Comparison of ENCODE assay signal across 8 mouse cellular contexts in genomic region chr4:117770935-117771334, GRCm38 (mm10). TPM values are rescaled to one million over a fixed set of nuclear protein-coding genes. Genes with fewer than 3 reads are reported as not detected.
DNase-seq lines count a peak whose midpoint lies in the region; ATAC-seq and TF ChIP-seq lines count a peak whose summit lies in the region.
"Had no signal": no experiment of that assay in that cellular context is flagged by ENCODE, and none has a peak within 500 bp of the region (broad histone marks: within the 10 kb centered on the region; RNA-seq: fewer than 3 reads in every experiment).

No protein-coding gene starts in this region.

- dilution Hi-C loops in CH12.LX (cut with MboI; ENCODE audit: extremely low pct_ligation_motif_present, extremely low pct_unique_long_range_greater_than_20kb, low sequenced_read_pairs): no loop called here

- ATAC-seq in limb, embryonic 14.5 days (ENCODE audit: low FRiP score, low read depth): no peak

- TF ChIP-seq POLR2A in CH12.LX (IDR thresholded peaks at IDR 0.05; ENCODE audit: low read depth, low read length): no peak
- no peak for TF ChIP-seq POLR2A in limb, embryonic 14.5 days (IDR thresholded peaks at IDR 0.05; ENCODE audit: borderline replicate concordance, extremely low read depth, insufficient read depth, insufficient read length)

- H3K79me2 ChIP-seq in CH12.LX (replicated peaks; ENCODE audit: control insufficient read depth, extremely low read depth, insufficient read depth, poor library complexity, severe bottlenecking): no peaks in the 10 kb centered on the region

- peak; percentile 73 for TF ChIP-seq RAD21 in CH12.LX (IDR thresholded peaks at IDR 0.05; ENCODE audit: low read depth, low read length)

- H3K27me3 ChIP-seq in CH12.LX (replicated peaks): no peaks in the 10 kb centered on the region
- no peaks in the 10 kb centered on the region for H3K27me3 ChIP-seq in limb, embryonic 14.5 days (ENCODE audit: control insufficient read depth, insufficient read depth, low read length)
- H3K27me3 ChIP-seq: heart, embryonic 15.5 days had no signal

- H3K4me3 ChIP-seq in CH12.LX (replicated peaks in 1 of 3; ENCODE audit: low read depth in 2 of 3, low read length in 2 of 3, poor library complexity in 1 of 3): no peak overlapping the region
- no peak overlapping the region for H3K4me3 ChIP-seq in limb, embryonic 14.5 days (replicated peaks; ENCODE audit: low read length)
- H3K4me3 ChIP-seq: heart, embryonic 15.5 days had no signal

- H3K4me2 ChIP-seq in CH12.LX (ENCODE audit: insufficient read depth, low read depth, poor library complexity, severe bottlenecking): no peak overlapping the region
- H3K4me2 ChIP-seq in limb, embryonic 14.5 days (replicated peaks; ENCODE audit: low read depth, low read length, severe bottlenecking): no peak overlapping the region
- H3K4me2 ChIP-seq: heart, embryonic 15.5 days had no signal

- H3K4me1 ChIP-seq in CH12.LX (ENCODE audit: control insufficient read depth in 1 of 2, insufficient read depth in 2 of 2): peaks cover 0 to 4% of the 10 kb centered on the region in 2 experiments; a peak in 1 of 4 replicates
- H3K4me1 ChIP-seq in limb, embryonic 14.5 days (ENCODE audit: control insufficient read depth, insufficient read depth, low read length): no peaks in the 10 kb centered on the region
- H3K4me1 ChIP-seq: heart, embryonic 15.5 days had no signal

- DNase-seq in CH12.LX (ENCODE audit: extremely low read depth) (peak; percentile 71), MN1 (ENCODE audit: low spot score) (peak; percentile 42)
- peak; percentile 47 for DNase-seq in cerebellum, adult 8-10 months
- peak; percentile 73 to 92 for DNase-seq in frontal cortex, postnatal 36 days (ENCODE audit: low spot score in 2 of 2)
- DNase-seq in kidney, postnatal 10 days: peak; percentile 80
- peak; percentile 87 for DNase-seq in limb, embryonic 14.5 days (ENCODE audit: low spot score)
- DNase-seq in retina, postnatal 7 days (ENCODE audit: low read depth, low spot score): peak; percentile 51

- H3K9me3 ChIP-seq in CH12.LX (replicated peaks; ENCODE audit: low read length): no peaks in the 10 kb centered on the region
- no peaks in the 10 kb centered on the region for H3K9me3 ChIP-seq in limb, embryonic 14.5 days (ENCODE audit: control insufficient read depth, low read length)
- H3K9me3 ChIP-seq: heart, embryonic 15.5 days had no signal

- TF ChIP-seq EP300 in CH12.LX (IDR thresholded peaks at IDR 0.05; ENCODE audit: low read length): no peak

- H3K9ac ChIP-seq in CH12.LX (ENCODE audit: insufficient read depth, low read depth): no peak overlapping the region
- H3K9ac ChIP-seq in limb, embryonic 14.5 days (ENCODE audit: low read depth, low read length, severe bottlenecking): no peak overlapping the region
- H3K9ac ChIP-seq: heart, embryonic 15.5 days had no signal

- H3K36me3 ChIP-seq in CH12.LX (replicated peaks in 1 of 2; ENCODE audit: control insufficient read depth in 1 of 2, insufficient read depth in 1 of 2, low read length in 1 of 2): no peaks in the 10 kb centered on the region
- H3K36me3 ChIP-seq in limb, embryonic 14.5 days (ENCODE audit: control insufficient read depth, insufficient read depth, low read length): no peaks in the 10 kb centered on the region
- H3K36me3 ChIP-seq: heart, embryonic 15.5 days had no signal

- H3K27ac ChIP-seq in CH12.LX (ENCODE audit: insufficient read depth, low read depth): no peak overlapping the region
- no peak overlapping the region for H3K27ac ChIP-seq in limb, embryonic 14.5 days (replicated peaks; ENCODE audit: low read depth, low read length)
- H3K27ac ChIP-seq: heart, embryonic 15.5 days had no signal

- WGBS in limb, embryonic 14.5 days: 18% methylated on average over 5 of the region's 5 CpGs

- in situ Hi-C loops in CH12.LX (cut with MboI; ENCODE audit: low pct_ligation_motif_present, low pct_unique_long_range_greater_than_20kb, low sequenced_read_pairs): loop anchor here (10.0 kb wide), 1 partner anchor 56 kb away; no protein-coding TSS in a partner anchor

- TF ChIP-seq CTCF in CH12.LX (conservative IDR thresholded peaks at IDR 0.05 in 1 of 2, IDR thresholded peaks at IDR 0.05 in 1 of 2; ENCODE audit: low read depth in 2 of 2, low read length in 2 of 2): peak; percentile 35 to 77; a peak in 3 of 4 replicates

TF ChIP-seq in CH12.LX, 34 proteins besides CTCF, POLR2A, EP300 and RAD21:
- TF ChIP-seq BHLHE40 (IDR thresholded peaks at IDR 0.05; ENCODE audit: low read depth, low read length) (no peak), SMC3 (IDR thresholded peaks at IDR 0.05; ENCODE audit: low read depth, low read length) (peak; percentile 45)

RNA-seq across cellular contexts. Expression of gene Klf17, which starts 5.5 kb away (rescaled TPM):
- total RNA-seq in CH12.LX (2012; rRNA removed) (not detected in 2 replicates), CH12.LX (2014; rRNA removed) (not detected in 2 replicates)
- not detected in 2 replicates for polyA plus RNA-seq in CH12.LX (2012; ENCODE audit: insufficient read length, low read depth)
- not detected in 2 replicates for polyA plus RNA-seq in limb, embryonic 14.5 days (2012; rRNA removed)
- not detected in 2 replicates for polyA plus RNA-seq in limb, embryonic 14.5 days (2014; fragmentation: Nextera tagmentation; extraction: Ambion mirVana)
- polyA plus RNA-seq: heart, embryonic 15.5 days had no signal

RNA-seq across cellular contexts. Expression of gene Gm12845, which starts 46.7 kb away (rescaled TPM):
- total RNA-seq in CH12.LX (2012; rRNA removed): 0.08 TPM in 1 of 2 replicates, not detected in the other
- not detected in 2 replicates for total RNA-seq in CH12.LX (2014; rRNA removed)
- 0.17 TPM in 1 of 2 replicates, not detected in the other for polyA plus RNA-seq in CH12.LX (2012; ENCODE audit: insufficient read length, low read depth)
- not detected in 2 replicates for polyA plus RNA-seq in limb, embryonic 14.5 days (2012; rRNA removed)
- not detected in 2 replicates for polyA plus RNA-seq in limb, embryonic 14.5 days (2014; fragmentation: Nextera tagmentation; extraction: Ambion mirVana)
- polyA plus RNA-seq: heart, embryonic 15.5 days had no signal
